Mouse (Mus musculus): ENCODE measurements at regions not wholly inside any gene's neighbourhood (a gene's known extent, or its start where the extent isn't known, plus 50 kb on each side); places are given as distances from the start of the nearest gene placed in this dataset.
A peak's percentile ranks its signal among the peaks of the same experiment; 100 is the strongest.

GRCm38 (mm10) chr11:57933065-57933464 lies 75.8 kb upstream of the Larp1 start:
- Histone ChIP-seq H3K27me3 (ENCODE audit: control insufficient read depth, insufficient read depth, low read length) (no peaks in the 10 kb centered on the region), H3K9ac (ENCODE audit: low read depth, low read length) (no peak overlapping the region), H3K27ac (replicated peaks; ENCODE audit: insufficient read depth, low read depth, low read length) (no peak overlapping the region), H3K4me1 (ENCODE audit: control insufficient read depth, insufficient read depth, low read length) (no peaks in the 10 kb centered on the region), H3K36me3 (ENCODE audit: control insufficient read depth, insufficient read depth, low read length) (no peaks in the 10 kb centered on the region), H3K4me3 (ENCODE audit: insufficient read depth, low read depth, low read length) (no peak overlapping the region), H3K79me2 (ENCODE audit: control insufficient read depth, insufficient read depth, low read length) (no peaks in the 10 kb centered on the region)
- DNase-seq (ENCODE audit: extremely low read depth, low read depth, low spot score): no peak
- 44% methylated on average over 5 of the region's 5 CpGs for WGBS
- no peak for TF ChIP-seq CTCF (IDR thresholded peaks at IDR 0.05; ENCODE audit: low read depth, low read length)
- TF ChIP-seq POLR2A (IDR thresholded peaks at IDR 0.05; ENCODE audit: extremely low read depth, insufficient read depth, low read length): no peak

GRCm38 (mm10) chr11:57929506-57929905 lies 79.4 kb upstream of the Larp1 start:
- Histone ChIP-seq H3K79me2 (ENCODE audit: control insufficient read depth, insufficient read depth, low read length) (no peaks in the 10 kb centered on the region), H3K9ac (ENCODE audit: low read depth, low read length) (no peak overlapping the region), H3K4me3 (ENCODE audit: insufficient read depth, low read depth, low read length) (no peak overlapping the region), H3K27me3 (ENCODE audit: control insufficient read depth, insufficient read depth, low read length) (no peaks in the 10 kb centered on the region), H3K4me1 (ENCODE audit: control insufficient read depth, insufficient read depth, low read length) (no peaks in the 10 kb centered on the region), H3K36me3 (ENCODE audit: control insufficient read depth, insufficient read depth, low read length) (no peaks in the 10 kb centered on the region), H3K27ac (replicated peaks; ENCODE audit: insufficient read depth, low read depth, low read length) (no peak overlapping the region)
- TF ChIP-seq CTCF (IDR thresholded peaks at IDR 0.05; ENCODE audit: low read depth, low read length) (no peak), POLR2A (IDR thresholded peaks at IDR 0.05; ENCODE audit: extremely low read depth, insufficient read depth, low read length) (no peak)
- WGBS: 45% methylated on average over 18 of the region's 18 CpGs
- no peak for DNase-seq (ENCODE audit: extremely low read depth, low read depth, low spot score)

GRCm38 (mm10) chr11:57920263-57920662 lies 87.6 kb upstream of the Hand1 start:
- no peak overlapping the region for H3K27ac ChIP-seq (replicated peaks; ENCODE audit: insufficient read depth, low read depth, low read length)
- TF ChIP-seq CTCF (IDR thresholded peaks at IDR 0.05; ENCODE audit: low read depth, low read length): peak; percentile 44; the same call in 1 of the 2 replicates
- TF ChIP-seq POLR2A (IDR thresholded peaks at IDR 0.05; ENCODE audit: extremely low read depth, insufficient read depth, low read length): no peak
- WGBS: 90% methylated on average over 2 of the region's 2 CpGs
- H3K9ac ChIP-seq (ENCODE audit: low read depth, low read length): no peak overlapping the region
- peak; percentile 13 for DNase-seq (ENCODE audit: extremely low read depth, low read depth, low spot score)
- H3K4me1 ChIP-seq (ENCODE audit: control insufficient read depth, insufficient read depth, low read length): no peaks in the 10 kb centered on the region
- no peak overlapping the region for H3K4me3 ChIP-seq (ENCODE audit: insufficient read depth, low read depth, low read length)
- H3K79me2 ChIP-seq (ENCODE audit: control insufficient read depth, insufficient read depth, low read length): no peaks in the 10 kb centered on the region
- H3K36me3 ChIP-seq (ENCODE audit: control insufficient read depth, insufficient read depth, low read length): no peaks in the 10 kb centered on the region
- no peaks in the 10 kb centered on the region for H3K27me3 ChIP-seq (ENCODE audit: control insufficient read depth, insufficient read depth, low read length)

- H3K36me3 ChIP-seq (ENCODE audit: control insufficient read depth, insufficient read depth, low read length): no peaks in the 10 kb centered on the region
- no peaks in the 10 kb centered on the region for H3K79me2 ChIP-seq (ENCODE audit: control insufficient read depth, insufficient read depth, low read length)
- no peaks in the 10 kb centered on the region for H3K27me3 ChIP-seq (ENCODE audit: control insufficient read depth, insufficient read depth, low read length)
- WGBS: 91% methylated on average over 18 of the region's 18 CpGs
- TF ChIP-seq POLR2A (IDR thresholded peaks at IDR 0.05; ENCODE audit: extremely low read depth, insufficient read depth, low read length) (no peak), CTCF (IDR thresholded peaks at IDR 0.05; ENCODE audit: low read depth, low read length) (no peak)
- H3K4me3 ChIP-seq (ENCODE audit: insufficient read depth, low read depth, low read length): no peak overlapping the region
- no peaks in the 10 kb centered on the region for H3K4me1 ChIP-seq (ENCODE audit: control insufficient read depth, insufficient read depth, low read length)
- H3K27ac ChIP-seq (replicated peaks; ENCODE audit: insufficient read depth, low read depth, low read length): no peak overlapping the region
- H3K9ac ChIP-seq (ENCODE audit: low read depth, low read length): no peak overlapping the region
- no peak for DNase-seq (ENCODE audit: extremely low read depth, low read depth, low spot score)
These were observed 85.9 kb upstream of the Hand1 start for GRCm38 (mm10) chr11:57918447-57919059.

- Histone ChIP-seq H3K27me3 (ENCODE audit: control insufficient read depth, insufficient read depth, low read length) (no peaks in the 10 kb centered on the region), H3K79me2 (ENCODE audit: control insufficient read depth, insufficient read depth, low read length) (no peaks in the 10 kb centered on the region), H3K27ac (replicated peaks; ENCODE audit: insufficient read depth, low read depth, low read length) (no peak overlapping the region), H3K4me1 (ENCODE audit: control insufficient read depth, insufficient read depth, low read length) (no peaks in the 10 kb centered on the region), H3K36me3 (ENCODE audit: control insufficient read depth, insufficient read depth, low read length) (no peaks in the 10 kb centered on the region), H3K9ac (ENCODE audit: low read depth, low read length) (no peak overlapping the region), H3K4me3 (ENCODE audit: insufficient read depth, low read depth, low read length) (no peak overlapping the region)
- TF ChIP-seq CTCF (IDR thresholded peaks at IDR 0.05; ENCODE audit: low read depth, low read length): no peak
- no peak for TF ChIP-seq POLR2A (IDR thresholded peaks at IDR 0.05; ENCODE audit: extremely low read depth, insufficient read depth, low read length)
- WGBS: 85% methylated on average over 5 of the region's 5 CpGs
- DNase-seq (ENCODE audit: extremely low read depth, low read depth, low spot score): no peak
These were observed 85.4 kb upstream of the Hand1 start for GRCm38 (mm10) chr11:57917974-57918373.

GRCm38 (mm10) chr11:57916016-57916415 lies 83.4 kb upstream of the Hand1 start:
- Histone ChIP-seq H3K27me3 (ENCODE audit: control insufficient read depth, insufficient read depth, low read length) (no peaks in the 10 kb centered on the region), H3K4me1 (ENCODE audit: control insufficient read depth, insufficient read depth, low read length) (no peaks in the 10 kb centered on the region), H3K36me3 (ENCODE audit: control insufficient read depth, insufficient read depth, low read length) (no peaks in the 10 kb centered on the region), H3K27ac (replicated peaks; ENCODE audit: insufficient read depth, low read depth, low read length) (no peak overlapping the region), H3K4me3 (ENCODE audit: insufficient read depth, low read depth, low read length) (no peak overlapping the region), H3K9ac (ENCODE audit: low read depth, low read length) (no peak overlapping the region), H3K79me2 (ENCODE audit: control insufficient read depth, insufficient read depth, low read length) (no peaks in the 10 kb centered on the region)
- TF ChIP-seq CTCF (IDR thresholded peaks at IDR 0.05; ENCODE audit: low read depth, low read length): no peak
- TF ChIP-seq POLR2A (IDR thresholded peaks at IDR 0.05; ENCODE audit: extremely low read depth, insufficient read depth, low read length): no peak
- 19% methylated on average over 6 of the region's 6 CpGs for WGBS
- peak; percentile 3 for DNase-seq (ENCODE audit: extremely low read depth, low read depth, low spot score)

Measured in liver, adult 2 months (tissue).